In the genomic region with DNA sequence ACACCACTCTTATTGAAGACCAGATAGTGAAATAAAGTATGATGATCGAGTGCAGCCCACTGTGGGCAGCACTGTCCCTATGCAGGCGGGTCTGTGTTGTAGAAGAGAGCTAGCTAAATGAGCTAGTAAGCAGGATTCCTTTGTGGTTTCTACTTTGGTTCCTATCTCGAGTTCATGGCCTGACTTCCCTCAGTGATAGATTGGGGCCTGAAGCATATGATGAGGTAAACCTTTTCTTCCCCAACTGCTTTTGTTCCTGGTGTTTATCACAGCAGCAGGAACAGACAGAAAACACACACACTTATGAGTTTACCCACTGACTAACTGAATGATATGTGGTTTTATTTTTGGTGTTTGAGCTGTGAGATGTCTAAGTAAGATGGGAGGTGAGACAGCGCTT, we compare ENCODE assay signal across 23 mouse cellular contexts. TPM values are rescaled to one million over a fixed set of nuclear protein-coding genes. Genes with fewer than 3 reads are reported as not detected.
"Had no signal": no experiment of that assay in that cellular context is flagged by ENCODE, and none has a peak within 500 bp of the region (broad histone marks: within the 10 kb centered on the region; RNA-seq: fewer than 3 reads in every experiment).

No protein-coding gene starts in this region.

- DNase-seq: liver, postnatal 0 days; lung, adult 2 months; lung, postnatal 4 days; midbrain, embryonic 14.5 days; retina, postnatal 1 day; right cerebral cortex, adult 18-20 months; right cerebral cortex, postnatal 25 days; right cerebral cortex, postnatal 4 days; spleen, adult 18-20 months; thymus, adult 18-20 months; thymus, postnatal 14 days; thymus, postnatal 36 days had no signal

- H3K9me3 ChIP-seq: liver, embryonic 15.5 days; lung, embryonic 15.5 days; megakaryocyte, embryonic 14.5 days; midbrain, embryonic 10.5 days; midbrain, embryonic 12.5 days; neural tube, embryonic 13.5 days; neural tube, embryonic 15.5 days had no signal

- H3K4me3 ChIP-seq: liver, embryonic 15.5 days; lung, embryonic 15.5 days; megakaryocyte, embryonic 14.5 days; midbrain, embryonic 10.5 days; midbrain, embryonic 12.5 days; myocyte; neural tube, embryonic 13.5 days; neural tube, embryonic 15.5 days had no signal

- H3K9ac ChIP-seq: liver, embryonic 15.5 days; liver, postnatal 0 days; lung, embryonic 15.5 days; midbrain, embryonic 12.5 days; neural tube, embryonic 13.5 days; neural tube, embryonic 15.5 days had no signal

- H3K36me3 ChIP-seq: liver, embryonic 15.5 days; lung, embryonic 15.5 days; midbrain, embryonic 10.5 days; midbrain, embryonic 12.5 days; neural tube, embryonic 13.5 days; neural tube, embryonic 15.5 days had no signal

- H3K27ac ChIP-seq: liver, embryonic 15.5 days; lung, embryonic 15.5 days; midbrain, embryonic 10.5 days; midbrain, embryonic 12.5 days; neural tube, embryonic 13.5 days; neural tube, embryonic 15.5 days had no signal

- H3K4me2 ChIP-seq: liver, embryonic 15.5 days; lung, embryonic 15.5 days; midbrain, embryonic 12.5 days; neural tube, embryonic 13.5 days; neural tube, embryonic 15.5 days had no signal

- ATAC-seq: liver, postnatal 0 days; lung, postnatal 0 days; midbrain, embryonic 16.5 days had no signal

- H3K4me1 ChIP-seq: liver, embryonic 15.5 days; lung, embryonic 15.5 days; neural tube, embryonic 15.5 days had no signal

- H3K27me3 ChIP-seq: liver, embryonic 15.5 days; lung, embryonic 15.5 days; megakaryocyte, embryonic 14.5 days; midbrain, embryonic 12.5 days; neural tube, embryonic 13.5 days; neural tube, embryonic 15.5 days had no signal

RNA-seq across cellular contexts. Expression of gene Adamts20, which starts 15.6 kb away (rescaled TPM):
- polyA plus RNA-seq: liver, postnatal 0 days; myocyte; small intestine, adult 2 months had no signal
